Comparison of ENCODE assay signal across 13 mouse cellular contexts in genomic region chr12:80524276-80524921, GRCm38 (mm10). TPM values are rescaled to one million over a fixed set of nuclear protein-coding genes. Genes with fewer than 3 reads are reported as not detected.
DNase-seq lines count a peak whose midpoint lies in the region; ATAC-seq and TF ChIP-seq lines count a peak whose summit lies in the region.
"Had no signal": no experiment of that assay in that cellular context is flagged by ENCODE, and none has a peak within 500 bp of the region (broad histone marks: within the 10 kb centered on the region; RNA-seq: fewer than 3 reads in every experiment).

No protein-coding gene starts in this region.

- no peak overlapping the region; the same call in 1 of the 2 replicates for H3K27ac ChIP-seq in forebrain, embryonic 11.5 days (ENCODE audit: low read depth, low read length)
- no peak overlapping the region for H3K27ac ChIP-seq in forebrain, embryonic 13.5 days
- no peak overlapping the region for H3K27ac ChIP-seq in liver, postnatal 0 days (ENCODE audit: low read depth)
- no peak overlapping the region for H3K27ac ChIP-seq in forebrain, postnatal 0 days (ENCODE audit: low read depth, low read length)

- H3K4me2 ChIP-seq in forebrain, embryonic 11.5 days (ENCODE audit: low read depth, low read length, severe bottlenecking), result no peak overlapping the region
- no peak overlapping the region for H3K4me2 ChIP-seq in forebrain, embryonic 13.5 days
- no peak overlapping the region for H3K4me2 ChIP-seq in liver, postnatal 0 days (ENCODE audit: low read depth, low read length)
- no peak overlapping the region for H3K4me2 ChIP-seq in forebrain, postnatal 0 days (ENCODE audit: low read depth)
- H3K4me2 ChIP-seq: heart, embryonic 11.5 days had no signal

- no peaks in the 10 kb centered on the region for H3K9me3 ChIP-seq in forebrain, embryonic 11.5 days (ENCODE audit: control insufficient read depth, low read length)
- no peaks in the 10 kb centered on the region for H3K9me3 ChIP-seq in forebrain, embryonic 13.5 days (replicated peaks)
- H3K9me3 ChIP-seq in liver, postnatal 0 days (ENCODE audit: low read length), result no peaks in the 10 kb centered on the region
- no peaks in the 10 kb centered on the region for H3K9me3 ChIP-seq in forebrain, postnatal 0 days (ENCODE audit: low read length)

- H3K27me3 ChIP-seq in forebrain, embryonic 11.5 days (ENCODE audit: control insufficient read depth, insufficient read depth, low read length), result no peaks in the 10 kb centered on the region
- H3K27me3 ChIP-seq in forebrain, embryonic 13.5 days, result no peaks in the 10 kb centered on the region
- peaks cover 47% of the 10 kb centered on the region for H3K27me3 ChIP-seq in liver, postnatal 0 days (ENCODE audit: insufficient read depth, low read length)
- no peaks in the 10 kb centered on the region for H3K27me3 ChIP-seq in forebrain, postnatal 0 days (ENCODE audit: insufficient read depth, low read length)

- TF ChIP-seq CTCF in liver, postnatal 0 days (IDR thresholded peaks at IDR 0.05; ENCODE audit: low read depth), result peak; percentile 17; the same call in 1 of the 2 replicates
- peak; percentile 38; the same call in 1 of the 2 replicates for TF ChIP-seq CTCF in forebrain, postnatal 0 days (IDR thresholded peaks at IDR 0.05; ENCODE audit: low read depth)

- peak; percentile 25; the same call in 1 of the 2 replicates for ATAC-seq in forebrain, embryonic 11.5 days (replicated peaks; ENCODE audit: low FRiP score)
- ATAC-seq in forebrain, embryonic 13.5 days, result no peak
- ATAC-seq in liver, postnatal 0 days, result no peak
- ATAC-seq in forebrain, postnatal 0 days, result no peak

- TF ChIP-seq EP300 in liver, postnatal 0 days (IDR thresholded peaks at IDR 0.05; ENCODE audit: low read depth), result no peak

- no peak overlapping the region for H3K4me3 ChIP-seq in forebrain, embryonic 11.5 days (ENCODE audit: low read depth, low read length)
- no peak overlapping the region for H3K4me3 ChIP-seq in forebrain, embryonic 13.5 days
- H3K4me3 ChIP-seq in liver, postnatal 0 days (ENCODE audit: low read depth, low read length), result no peak overlapping the region
- H3K4me3 ChIP-seq in forebrain, postnatal 0 days (ENCODE audit: low read depth, low read length), result no peak overlapping the region

- H3K4me1 ChIP-seq in forebrain, embryonic 11.5 days (replicated peaks; ENCODE audit: control insufficient read depth, insufficient read depth, low read length), result peaks cover 30% of the 10 kb centered on the region
- peaks cover 82% of the 10 kb centered on the region for H3K4me1 ChIP-seq in forebrain, embryonic 13.5 days
- H3K4me1 ChIP-seq in liver, postnatal 0 days (ENCODE audit: insufficient read depth), result peaks cover under 1% of the 10 kb centered on the region; the same call in 1 of the 2 replicates
- peaks cover 5% of the 10 kb centered on the region; the same call in 1 of the 2 replicates for H3K4me1 ChIP-seq in forebrain, postnatal 0 days (ENCODE audit: insufficient read depth)

- H3K36me3 ChIP-seq in forebrain, embryonic 11.5 days (ENCODE audit: control insufficient read depth, insufficient read depth, low read length), result no peaks in the 10 kb centered on the region
- H3K36me3 ChIP-seq in forebrain, embryonic 13.5 days (ENCODE audit: poor library complexity, severe bottlenecking), result no peaks in the 10 kb centered on the region
- H3K36me3 ChIP-seq in liver, postnatal 0 days (replicated peaks; ENCODE audit: insufficient read depth, low read length), result no peaks in the 10 kb centered on the region
- H3K36me3 ChIP-seq in forebrain, postnatal 0 days (ENCODE audit: insufficient read depth), result no peaks in the 10 kb centered on the region

- 20% methylated on average over 12 of the region's 12 CpGs for WGBS in forebrain, embryonic 11.5 days
- WGBS in forebrain, embryonic 13.5 days, result 24% methylated on average over 12 of the region's 12 CpGs
- WGBS in liver, postnatal 0 days (ENCODE audit: insufficient replicate concordance), result 36% methylated on average over 12 of the region's 12 CpGs
- WGBS in forebrain, postnatal 0 days, result 29% methylated on average over 12 of the region's 12 CpGs

- no peak overlapping the region for H3K9ac ChIP-seq in forebrain, embryonic 11.5 days (ENCODE audit: low read length)
- no peak overlapping the region for H3K9ac ChIP-seq in forebrain, embryonic 13.5 days
- no peak overlapping the region for H3K9ac ChIP-seq in liver, postnatal 0 days (replicated peaks)
- no peak overlapping the region for H3K9ac ChIP-seq in forebrain, postnatal 0 days

- peak; percentile 77 for DNase-seq in forebrain, embryonic 11.5 days (ENCODE audit: low spot score)
- DNase-seq in liver, postnatal 0 days, result no peak
- DNase-seq in liver (no peak), WW6 (ENCODE audit: low read depth, low spot score) (peak; percentile 65)
- DNase-seq in forebrain, postnatal 0 days, result peak; percentile 24
- no peak for DNase-seq in adrenal gland, postnatal 36 days
- DNase-seq in cerebellum, postnatal 4 days (ENCODE audit: low spot score in 2 of 2), result no peak
- DNase-seq: cerebellum, postnatal 36 days; left cerebral cortex, postnatal 4 days; spleen, adult 18-20 months; thymus, adult 18-20 months had no signal

RNA-seq across cellular contexts. Expression of gene Galnt16, which starts 6.3 kb away (rescaled TPM):
- 19.9 and 20.3 TPM in 2 replicates for polyA plus RNA-seq in forebrain, embryonic 11.5 days (2014; fragmentation: Nextera tagmentation; extraction: Ambion mirVana)
- 21.7 and 28.6 TPM in 2 replicates for polyA plus RNA-seq in forebrain, embryonic 13.5 days (2015; fragmentation: Nextera tagmentation; extraction: Ambion mirVana)
- polyA plus RNA-seq in liver, postnatal 0 days (2015; fragmentation: Nextera tagmentation; extraction: Ambion mirVana), result 0.09 and 0.15 TPM in 2 replicates
- total RNA-seq in forebrain, postnatal 0 days (2014; rRNA removed), result 44.1 and 65.1 TPM in 2 replicates
- 19.3 and 28.2 TPM in 2 replicates for polyA plus RNA-seq in forebrain, postnatal 0 days (2015; fragmentation: Nextera tagmentation; extraction: Ambion mirVana)
- 1 to 10 TPM; 7.1 to 8.8 TPM for total RNA-seq in adrenal gland, postnatal 36 days (2021)

Comparison
In these comparisons a context has a peak if more than half of its experiments do, and no peak if none do; other contexts are left out.
1. DNase-seq: peak in forebrain, embryonic 11.5 days (single experiment), WW6 (single experiment) and forebrain, postnatal 0 days (single experiment); none in liver, postnatal 0 days (single experiment), liver (single experiment), adrenal gland, postnatal 36 days (0 of 2) and cerebellum, postnatal 4 days (0 of 2).
2. RNA of gene Galnt16, which starts 6.3 kb away (polyA plus RNA-seq): 19.3 to 28.2 TPM in forebrain, postnatal 0 days, 21.7 to 28.6 TPM in forebrain, embryonic 13.5 days and 19.9 to 20.3 TPM in forebrain, embryonic 11.5 days; 0.09 to 0.15 TPM in liver, postnatal 0 days; every median in the first group is over 10 times any median in the second.